Mouse (Mus musculus) cerebellum, postnatal 10 days (tissue): ENCODE data around the gene Fermt2.

Experiments
- DNase-seq, 2 experiments: peaks; one replicate each; pipeline ENCODE4 v3.0.0; 2021; ENCODE audit warnings: mixed read lengths in 2 of 2

The Fermt2 gene

DNA sequence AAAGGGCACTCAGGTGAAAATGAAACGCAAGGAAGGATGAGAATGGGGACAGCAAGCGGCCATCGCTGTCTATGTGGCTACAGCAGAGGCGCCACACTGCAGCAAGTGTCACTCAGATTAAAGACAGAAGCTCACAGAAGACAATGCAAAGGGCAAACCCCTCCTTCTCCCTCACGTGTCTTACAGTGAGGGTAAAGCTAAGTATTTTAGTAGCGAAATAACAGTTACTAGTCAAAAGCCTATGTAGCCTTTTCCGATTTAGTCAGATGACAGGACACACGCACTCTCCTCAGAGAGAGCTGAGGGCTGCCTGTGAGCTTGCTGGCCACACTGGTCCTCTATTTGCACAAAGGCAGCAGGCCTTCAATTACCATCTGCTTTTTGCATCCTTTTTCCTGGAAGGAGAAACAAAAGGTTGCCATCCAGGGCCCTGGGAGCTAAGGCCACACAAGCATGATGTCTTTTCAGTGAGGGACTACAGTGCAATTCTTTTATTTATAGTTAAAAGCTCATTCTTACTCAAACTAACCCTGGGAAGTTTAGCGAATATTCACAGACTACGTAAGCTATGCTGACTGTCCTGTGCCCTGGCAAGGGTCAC, 66.9 kb downstream of the Fermt2 start:
- peak in 1 of 2 experiments; percentile 18 for DNase-seq

DNA sequence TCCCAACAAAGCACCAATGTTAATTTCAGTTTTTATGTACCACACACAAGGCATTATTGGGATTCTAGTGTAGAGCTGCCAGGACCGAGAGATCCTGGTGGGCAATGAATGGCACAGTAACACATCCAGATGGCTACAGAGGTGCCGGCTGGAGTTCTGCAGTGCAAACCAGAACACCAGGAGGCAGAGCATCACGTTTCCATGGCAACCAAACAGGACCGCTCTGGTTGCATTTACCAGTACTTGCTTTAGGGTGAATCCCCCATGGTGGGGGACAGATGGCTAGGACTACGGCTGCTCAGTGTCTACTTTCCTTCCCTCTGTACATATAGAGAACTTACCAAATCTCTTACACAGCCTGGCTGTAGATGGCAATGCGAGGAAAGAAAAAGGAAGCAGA, 67.5 kb downstream of the Fermt2 start:
- peak; percentile 73 to 78 for DNase-seq

DNA sequence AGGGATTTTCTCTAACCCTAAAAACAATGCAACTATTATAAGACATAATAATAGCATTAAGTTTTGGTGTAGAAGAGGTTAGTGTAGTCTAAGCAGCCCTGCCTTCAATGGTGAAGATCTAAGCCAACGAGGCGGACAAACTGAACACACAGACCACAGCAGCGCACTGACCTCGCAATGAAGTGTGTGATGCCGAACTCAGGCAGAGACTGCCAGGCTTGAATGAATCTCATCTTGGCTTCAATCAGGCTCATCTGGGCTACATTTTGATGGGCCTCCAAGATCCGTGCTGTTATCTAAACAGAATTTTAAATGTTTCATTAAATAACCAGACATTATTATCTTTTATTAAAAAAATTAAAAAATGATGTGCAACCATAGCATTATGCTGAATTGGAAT, 68.0 kb downstream of the Fermt2 start:
- peak in 1 of 2 experiments; percentile 10 for DNase-seq

DNA sequence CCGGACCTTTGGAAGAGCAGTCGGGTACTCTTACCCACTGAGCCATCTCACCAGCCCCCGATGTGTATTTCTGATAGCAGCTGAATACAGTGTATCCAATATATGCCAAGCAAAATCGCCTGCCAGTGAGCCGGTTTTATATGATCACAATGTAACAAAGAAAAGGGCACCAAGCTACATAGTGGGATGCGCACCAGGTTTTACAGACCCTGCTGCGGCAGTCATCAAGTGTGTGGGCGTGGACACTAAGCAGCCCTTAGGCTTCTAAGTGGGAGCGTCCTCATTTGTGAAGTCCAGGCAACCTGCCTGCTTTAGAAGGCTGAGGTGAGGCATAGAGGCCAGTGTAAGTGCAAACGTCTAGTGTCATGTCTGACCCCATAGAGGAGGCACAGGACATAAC, 69.4 kb downstream of the Fermt2 start:
- DNase-seq: no peak

DNA sequence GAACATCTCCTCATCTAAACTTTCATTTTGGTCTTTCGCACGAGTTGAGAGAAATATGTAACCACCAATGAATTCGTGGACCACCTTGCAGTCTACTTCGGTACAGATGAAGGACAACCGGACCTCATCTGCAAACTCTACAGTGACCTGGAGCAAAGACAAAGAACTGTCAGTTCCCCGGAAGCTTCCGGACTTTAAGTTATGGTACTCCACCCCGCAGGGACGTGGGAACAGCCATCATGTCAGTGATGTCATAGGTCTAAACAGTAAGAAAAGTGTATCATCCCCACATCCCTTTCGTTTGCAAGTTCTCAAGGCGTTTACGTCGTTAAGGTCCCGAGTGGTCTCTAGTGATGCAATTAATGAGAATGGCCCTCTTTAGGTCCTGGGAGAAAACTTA, 70.0 kb downstream of the Fermt2 start:
- DNase-seq: no peak

DNA sequence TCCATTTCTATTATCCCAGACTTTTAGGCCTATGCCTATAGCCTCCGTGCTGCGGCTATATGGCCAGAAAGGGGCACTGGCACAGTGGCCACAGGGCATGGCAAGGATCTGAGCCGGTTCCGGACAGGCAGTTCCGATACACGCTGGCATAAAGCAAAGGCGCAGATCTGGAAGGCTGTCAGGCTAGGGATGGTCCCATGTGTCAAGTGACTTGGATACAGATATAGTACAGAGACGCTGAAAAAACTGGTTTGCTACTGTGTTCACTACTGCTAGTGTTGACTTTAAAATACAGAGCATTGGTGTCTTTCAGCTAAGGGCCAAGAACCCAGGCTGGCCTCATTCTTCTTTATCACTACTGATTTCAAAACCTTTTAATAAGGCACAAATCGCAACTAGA, 72.9 kb downstream of the Fermt2 start:
- DNase-seq: peak in 1 of 2 experiments; percentile 29

DNA sequence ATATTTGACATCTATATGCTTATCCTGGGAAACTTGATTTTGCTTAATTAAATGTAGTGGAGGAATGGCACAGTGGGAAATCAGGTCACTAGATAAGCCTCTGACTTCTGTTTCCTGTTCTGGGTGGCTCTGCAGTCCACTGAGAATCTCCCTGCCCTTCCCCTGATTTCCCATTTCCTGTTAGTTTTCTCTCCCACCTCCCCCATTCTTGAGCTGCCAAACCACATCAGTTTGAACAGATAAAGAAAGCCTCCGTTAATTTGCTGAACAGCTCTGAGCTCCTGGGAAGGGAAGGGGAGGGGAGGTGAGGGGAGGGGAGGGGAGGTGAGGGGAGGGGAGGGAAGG, 73.4 kb downstream of the Fermt2 start:
- DNase-seq: peak in 1 of 2 experiments; percentile 8

DNA sequence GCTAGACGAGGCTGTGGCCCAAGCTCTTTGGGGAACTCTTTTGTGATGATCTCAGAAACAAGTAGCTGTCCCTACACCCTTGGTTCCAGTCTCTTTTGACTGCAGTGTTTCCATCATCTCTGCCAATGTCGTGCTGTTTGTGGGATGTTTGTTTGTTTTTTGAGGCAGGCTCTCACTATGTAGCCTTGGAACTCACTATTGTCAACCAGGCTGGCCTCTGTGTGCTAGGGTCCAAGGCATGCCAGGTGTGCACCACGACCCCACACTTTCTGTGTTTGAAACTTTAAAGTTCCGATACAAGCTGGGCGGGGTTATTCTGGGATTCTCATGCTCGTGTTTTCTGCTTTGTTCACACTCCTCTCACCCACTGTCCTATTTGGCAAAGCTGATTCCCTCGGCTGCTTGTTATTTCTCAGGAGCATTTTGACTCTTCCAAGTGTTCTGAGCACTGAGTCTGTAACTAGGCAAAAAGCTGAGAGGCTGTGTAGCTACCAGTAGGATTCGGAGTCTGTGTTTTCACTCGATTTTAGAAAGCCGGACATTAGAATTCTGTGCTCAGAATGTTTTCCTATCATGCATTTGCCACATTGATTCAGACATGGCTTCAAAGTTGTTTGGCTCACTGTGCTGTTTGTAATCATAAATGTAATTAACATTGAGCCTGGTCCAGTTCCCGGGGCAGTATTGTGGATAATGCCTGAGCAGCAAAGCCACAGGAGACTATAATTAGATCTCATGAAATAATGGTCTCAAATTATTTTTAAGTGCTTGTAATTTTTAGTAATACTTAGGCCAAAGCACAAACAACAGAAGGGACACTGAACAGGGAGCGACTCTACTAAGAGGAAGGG, 74.0 kb downstream of the Fermt2 start:
- peak in 1 of 2 experiments; percentile 9 for DNase-seq

DNA sequence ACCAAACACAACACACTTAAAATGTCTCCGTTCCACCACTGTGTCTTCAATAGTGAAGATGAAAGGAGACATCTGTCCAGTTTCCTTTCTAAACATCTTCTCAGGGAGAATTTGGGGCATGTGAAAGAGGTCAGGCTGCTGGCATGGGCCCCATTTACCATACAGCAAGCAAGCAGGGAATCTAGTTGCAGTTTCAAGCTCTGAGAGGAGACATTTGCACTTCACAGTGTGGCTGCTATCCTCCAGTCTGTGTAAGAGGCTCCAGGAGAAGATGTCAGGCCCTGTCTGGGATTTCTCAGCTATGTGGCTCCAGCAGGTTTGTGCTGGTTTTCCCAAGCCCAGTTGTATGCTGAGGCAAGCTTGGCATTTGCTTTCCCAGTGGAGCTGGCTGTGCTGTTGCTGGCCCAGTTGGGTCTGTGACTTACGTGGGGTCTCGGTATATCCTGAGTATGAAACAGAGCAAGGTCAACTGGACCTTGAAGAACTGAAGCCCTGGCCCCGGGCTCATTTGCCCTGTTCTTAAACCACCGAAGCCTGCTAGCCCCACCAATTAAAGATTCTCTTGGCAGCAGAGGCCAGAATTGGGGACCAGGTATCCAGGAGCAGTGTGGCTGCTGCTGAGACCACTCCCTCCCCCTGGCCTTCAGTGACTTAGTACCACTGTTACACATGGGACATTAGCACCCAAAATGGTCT, 76.2 kb downstream of the Fermt2 start:
- peak in 1 of 2 experiments; percentile 14 for DNase-seq

DNA sequence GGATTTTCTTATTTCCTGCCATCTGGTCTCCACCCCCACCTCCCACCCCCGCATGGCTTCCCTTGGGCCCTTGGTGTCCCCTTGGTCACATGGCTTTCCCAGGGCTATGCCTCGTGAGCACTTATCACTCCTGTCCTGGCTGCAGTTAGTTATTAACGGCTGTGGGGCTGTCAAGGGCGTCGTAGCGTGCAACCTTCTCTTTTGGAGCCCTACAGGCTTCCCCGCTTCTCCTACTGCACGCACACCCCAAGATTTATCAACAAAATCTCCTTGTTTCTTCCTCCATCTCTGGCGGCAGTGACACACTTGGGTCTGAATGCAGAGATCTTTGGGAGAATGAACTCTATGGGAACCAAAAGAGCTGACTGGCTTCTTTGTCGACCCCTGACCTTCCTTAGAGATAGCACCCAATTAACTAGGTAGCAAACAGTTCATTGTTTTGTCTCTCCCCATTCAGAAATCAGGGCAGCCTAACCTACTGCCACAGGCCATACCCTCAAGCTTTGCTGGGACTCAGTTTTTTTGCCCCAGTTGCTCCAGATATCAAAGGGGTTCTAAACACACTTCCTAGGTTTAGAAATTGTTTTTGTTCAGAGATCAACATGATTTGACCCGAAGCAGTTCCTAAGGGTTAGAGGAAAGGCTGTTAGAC, 76.9 kb downstream of the Fermt2 start:
- DNase-seq: peak in 1 of 2 experiments; percentile 33

DNA sequence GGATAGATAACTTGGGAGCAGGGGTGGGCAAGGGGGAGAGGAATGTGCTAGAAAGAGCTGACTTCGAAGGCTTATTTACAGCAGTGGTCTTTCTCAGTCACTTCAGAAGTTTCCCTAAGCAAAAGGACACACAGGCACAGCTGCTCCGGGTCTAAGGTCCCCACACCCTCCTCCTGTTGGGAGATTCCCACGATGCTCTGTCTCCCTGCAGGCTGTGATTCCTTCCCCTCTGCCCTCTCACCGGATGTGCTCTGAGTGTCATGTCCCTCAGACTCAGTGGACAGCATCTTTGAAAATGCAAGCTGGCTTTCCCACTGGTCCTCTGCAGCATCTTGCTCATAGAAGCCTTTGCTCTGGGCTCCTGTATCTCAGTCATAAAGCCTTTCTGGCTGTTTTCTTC, 77.8 kb downstream of the Fermt2 start:
- DNase-seq: no peak

DNA sequence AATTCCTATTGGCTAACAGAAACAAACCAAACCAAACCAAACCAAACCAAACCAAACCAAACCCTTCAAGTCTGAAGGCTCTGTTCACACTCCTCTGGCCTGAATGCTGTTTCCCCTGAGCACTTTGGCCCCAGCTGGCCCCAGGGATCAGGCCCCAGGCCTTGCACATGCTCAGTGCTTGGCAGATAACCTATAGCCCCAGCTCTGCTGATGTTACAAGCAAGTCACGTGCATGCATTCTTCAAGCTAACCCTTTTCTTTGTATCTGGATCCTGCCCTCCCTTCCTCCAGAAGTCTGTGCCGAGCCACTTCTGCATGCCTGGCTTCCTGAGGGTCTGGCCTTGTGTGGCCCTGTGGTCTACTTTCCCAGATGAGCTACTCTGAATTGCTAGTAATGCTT, 78.8 kb downstream of the Fermt2 start:
- DNase-seq: no peak

DNA sequence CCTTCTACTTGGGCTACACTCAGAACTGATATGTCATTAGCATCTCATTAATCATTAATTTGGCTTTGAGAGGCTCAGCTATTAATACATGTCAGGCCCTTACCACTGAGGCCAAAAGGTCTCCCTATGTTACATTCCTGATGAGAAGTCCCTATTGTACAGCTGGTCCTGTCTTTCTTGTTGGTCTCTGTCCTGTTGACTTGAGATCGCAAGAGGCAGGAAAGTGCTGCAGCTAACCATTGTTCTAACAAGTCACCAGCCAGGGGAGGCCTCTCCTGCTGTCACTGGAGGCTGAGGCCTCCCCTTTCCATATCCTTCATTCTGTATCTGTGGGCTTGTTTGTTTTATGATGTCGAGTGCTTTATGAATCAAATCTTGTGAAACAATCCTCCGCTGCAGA, 83.1 kb downstream of the Fermt2 start:
- DNase-seq: no peak

DNA sequence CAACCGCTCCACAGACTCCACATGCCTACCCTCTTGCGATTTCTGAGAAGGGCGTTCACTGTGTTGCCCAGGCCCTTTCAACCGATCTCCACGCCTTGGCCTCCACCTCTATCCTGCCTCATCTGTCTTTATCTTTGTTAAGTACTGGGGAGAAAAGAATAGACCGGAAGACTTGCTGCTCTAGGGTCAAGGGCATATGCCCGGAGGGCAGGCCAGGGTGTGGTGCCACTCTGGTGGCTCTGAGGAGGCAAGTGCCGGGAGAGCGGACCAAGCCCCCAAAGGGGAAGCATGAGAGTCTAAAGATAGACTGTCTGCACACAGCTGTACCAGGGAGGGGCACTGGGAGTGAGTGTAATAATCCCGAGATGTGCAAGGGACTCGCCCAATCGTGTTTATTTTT, 84.5 kb downstream of the Fermt2 start:
- no peak for DNase-seq

DNA sequence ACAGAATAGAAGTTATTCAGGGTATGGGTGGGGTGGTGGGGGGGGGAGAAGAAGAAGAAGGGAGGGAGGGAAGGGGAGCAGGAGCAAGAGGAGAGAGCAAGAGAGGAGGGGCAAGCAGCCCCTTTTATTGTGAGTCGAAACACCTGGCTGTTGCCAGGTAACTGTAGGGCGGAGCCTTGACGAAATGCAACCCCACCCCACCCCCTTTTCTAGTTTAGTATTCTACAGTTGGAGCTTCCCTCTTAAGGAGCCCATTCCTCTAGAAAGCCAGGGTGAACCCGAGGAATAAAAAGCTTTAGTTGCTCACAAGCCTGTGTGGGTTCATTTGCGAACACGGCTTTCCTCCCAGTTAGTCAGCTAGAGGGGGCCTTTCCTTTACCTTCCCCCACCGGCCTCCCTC, 85.0 kb downstream of the Fermt2 start:
- no peak for DNase-seq

DNA sequence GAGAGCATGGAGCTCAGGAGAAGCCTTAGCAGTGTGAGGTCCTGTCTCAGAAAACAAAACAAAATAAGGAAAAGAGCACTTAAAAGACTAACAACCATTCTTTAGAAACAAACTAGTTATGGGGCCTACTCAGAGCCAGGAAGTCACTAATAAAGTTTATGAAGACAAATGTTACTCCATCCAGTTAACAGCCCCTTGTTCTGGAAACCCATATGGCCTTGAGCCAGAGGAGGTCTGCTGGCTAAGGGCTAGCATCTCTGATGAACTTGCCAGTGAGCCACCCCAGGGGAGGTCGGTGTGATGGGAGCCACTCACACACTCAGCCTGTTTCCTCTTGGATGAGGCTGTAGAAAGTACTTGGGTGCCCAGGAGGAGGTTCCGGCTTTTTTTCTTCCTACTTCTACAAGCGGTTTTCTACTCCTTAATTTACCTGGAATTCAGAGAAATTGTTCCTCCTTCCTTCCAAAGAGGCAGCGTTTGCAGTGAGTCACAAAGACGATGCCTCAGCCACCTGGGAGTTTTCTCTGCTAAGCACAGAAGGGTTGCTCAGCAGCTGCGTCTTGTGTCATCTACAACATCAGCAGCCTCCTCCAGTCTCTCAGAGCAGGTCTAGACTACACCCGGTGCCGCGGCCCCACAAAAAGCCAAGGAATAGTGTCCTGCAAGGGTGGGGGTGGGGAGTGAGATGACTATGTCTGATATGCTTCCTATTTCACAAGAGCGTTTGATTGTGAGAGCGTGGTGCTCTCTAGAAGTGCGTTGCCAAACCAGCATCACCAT, 86.9 kb downstream of the Fermt2 start:
- DNase-seq: no peak

DNA sequence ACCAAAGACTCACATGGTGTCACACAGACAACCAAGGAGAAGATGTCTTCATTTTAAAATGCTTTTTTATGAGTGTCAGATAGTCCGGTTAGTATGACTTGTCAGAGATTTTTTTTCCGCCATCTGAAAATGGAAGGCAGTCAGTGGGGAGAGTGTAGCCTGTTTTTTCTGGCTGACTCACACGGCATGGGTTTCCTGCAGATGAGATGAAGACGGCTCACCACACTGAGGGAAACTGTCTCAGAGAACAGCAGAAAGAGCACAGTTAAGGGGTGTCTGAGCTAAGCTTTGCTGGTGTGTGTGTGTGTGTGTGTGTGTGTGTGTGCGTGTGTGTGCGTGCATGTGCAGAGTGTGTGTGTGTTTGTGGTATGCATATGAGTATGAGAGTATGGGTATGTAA, 88.6 kb downstream of the Fermt2 start:
- DNase-seq: no peak

DNA sequence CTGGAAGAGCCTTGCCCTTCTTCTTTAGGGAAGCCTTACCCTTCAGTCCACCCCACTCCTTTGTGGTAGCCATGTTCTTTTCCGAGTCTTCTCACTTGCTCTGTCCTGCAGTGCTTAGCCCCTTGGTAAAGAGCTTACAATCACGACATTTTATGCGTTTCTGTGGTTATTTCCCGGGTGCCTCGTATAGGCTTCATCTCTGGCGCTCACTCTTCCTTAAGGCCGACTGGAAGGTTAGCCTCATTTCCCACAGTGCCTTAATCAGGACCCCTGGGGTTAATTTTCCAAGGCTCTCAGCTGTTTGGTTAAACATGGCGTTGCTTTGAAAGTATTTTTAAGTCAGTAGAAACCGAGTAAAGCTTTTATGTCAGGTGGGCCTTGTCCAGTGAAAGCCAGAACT, 90.5 kb downstream of the Fermt2 start:
- DNase-seq: no peak

DNA sequence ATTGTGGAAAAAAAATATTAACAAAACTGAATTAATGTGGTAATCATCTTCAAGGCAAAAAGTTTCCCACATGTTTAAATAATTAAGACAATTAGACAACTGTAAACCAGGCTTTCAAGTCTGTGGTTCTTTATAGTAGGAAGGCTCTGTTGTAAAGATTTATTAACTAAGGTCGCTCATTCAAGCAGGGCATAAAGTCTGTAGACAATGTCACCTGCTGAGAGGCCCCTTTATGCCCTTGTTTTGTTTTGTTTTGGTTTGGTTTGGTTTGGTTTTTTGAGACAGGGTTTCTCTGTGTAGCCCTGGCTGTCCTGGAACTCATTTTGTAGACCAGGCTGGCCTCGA, 91.0 kb downstream of the Fermt2 start:
- DNase-seq: no peak

DNA sequence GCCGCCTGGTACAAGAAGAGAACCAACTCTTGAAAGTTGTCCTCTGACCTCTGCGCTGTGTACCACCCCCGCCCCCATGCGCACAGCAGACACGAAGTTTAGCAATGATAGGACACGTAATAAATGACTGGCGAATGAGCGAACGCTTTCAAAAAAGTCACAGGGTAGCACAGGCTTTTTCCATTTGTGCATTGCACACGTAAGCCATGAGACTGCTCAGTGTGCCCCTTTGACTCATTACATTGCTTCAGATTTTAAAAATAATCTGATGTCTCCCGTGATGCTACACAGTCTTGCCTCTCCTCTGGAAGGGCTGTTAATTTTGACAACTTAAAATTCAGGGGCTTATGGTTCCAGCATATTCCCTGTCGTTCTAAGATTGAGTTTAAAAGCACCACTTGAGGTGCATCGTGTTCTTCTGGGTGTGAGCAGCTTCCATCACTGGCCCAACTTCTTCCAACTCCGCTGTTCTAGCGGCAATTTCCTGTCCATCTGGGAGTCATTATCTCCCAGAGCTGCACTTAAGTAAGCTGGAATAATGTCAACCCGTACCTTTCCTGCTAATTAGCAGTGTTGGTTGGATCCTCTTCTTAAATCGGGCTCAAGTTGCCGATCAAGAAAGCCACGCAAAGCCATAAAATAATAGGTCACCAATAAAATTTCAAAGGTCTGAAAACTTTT, 91.5 kb downstream of the Fermt2 start:
- DNase-seq: no peak

DNA sequence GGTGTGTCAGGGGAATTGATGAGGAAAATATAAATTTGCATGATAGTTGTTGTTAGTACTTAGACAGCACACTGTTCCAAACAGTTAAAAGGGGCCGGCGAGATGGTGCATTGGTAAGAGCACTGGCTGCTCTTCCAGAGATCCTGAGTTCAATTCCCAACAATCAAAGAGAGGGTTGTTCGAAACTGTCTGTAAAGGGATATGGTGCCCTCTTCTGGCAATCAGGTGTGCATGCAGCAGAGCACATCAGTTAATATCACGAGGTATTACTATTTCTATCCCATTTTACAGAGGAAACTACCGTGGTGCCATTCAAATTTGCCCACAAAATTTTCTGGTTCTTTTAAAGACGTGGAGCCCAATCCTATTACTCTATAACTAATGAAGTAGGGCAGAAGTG, 95.7 kb downstream of the Fermt2 start:
- DNase-seq: no peak

DNA sequence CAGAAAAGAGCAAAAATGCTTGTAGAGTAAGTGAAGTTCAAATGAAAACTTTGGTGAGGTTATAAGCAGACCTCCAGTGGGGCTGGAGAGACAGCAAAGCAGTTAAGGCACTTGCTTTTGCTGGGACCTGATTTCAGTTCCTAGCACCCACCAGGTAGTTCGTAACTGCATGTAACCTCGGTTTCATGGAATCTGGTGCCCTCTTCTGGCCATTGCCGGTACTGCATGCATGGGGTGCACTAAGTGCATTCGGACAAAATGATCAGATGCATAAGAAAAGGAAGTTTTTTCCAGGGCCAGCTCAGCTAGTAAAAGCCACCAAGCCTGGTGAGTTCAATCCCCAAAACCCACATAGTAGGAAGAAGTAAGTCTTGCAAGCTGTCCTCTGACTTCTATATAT, 97.9 kb downstream of the Fermt2 start:
- DNase-seq: peak in 1 of 2 experiments; percentile 41
